Mouse (Mus musculus) cerebellum, adult 11-12 months (tissue): ENCODE data around the gene Zfp800.
A peak's percentile ranks its signal among the peaks of the same experiment; 100 is the strongest.

Experiments
- DNase-seq: peaks from one replicate; pipeline ENCODE4 v3.0.0; 2022

The Zfp800 gene

DNA sequence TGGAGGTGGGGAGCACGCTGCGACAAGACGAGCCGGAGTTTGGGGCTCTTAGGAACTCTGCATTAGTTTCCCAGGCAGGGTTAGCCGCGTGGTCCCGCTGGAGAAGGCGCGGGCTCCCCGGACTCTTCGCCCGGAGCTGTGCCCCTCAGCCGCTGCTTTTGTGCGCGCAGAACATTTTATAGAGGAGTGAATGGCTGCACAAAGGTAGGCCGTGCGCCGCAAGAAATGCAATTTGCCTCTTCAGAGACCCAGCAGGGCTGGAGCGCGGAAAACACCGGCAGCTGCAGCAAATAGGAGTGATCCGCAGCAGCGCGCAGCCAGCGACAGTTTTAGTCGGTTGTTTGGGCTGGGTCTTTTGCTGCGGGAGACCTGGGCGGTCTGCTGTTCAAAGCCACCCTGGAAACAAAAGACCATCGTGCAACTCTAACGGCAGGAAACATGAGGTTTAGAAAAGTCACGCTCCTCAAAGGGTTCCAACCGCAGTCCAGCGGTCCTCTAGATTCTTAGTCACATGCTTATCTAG is at the start of gene Zfp800:
Gene Zfp800 (minus strand): TSS at position 325 of the 523 bp plus-strand sequence.
- DNase-seq: no peak

DNA sequence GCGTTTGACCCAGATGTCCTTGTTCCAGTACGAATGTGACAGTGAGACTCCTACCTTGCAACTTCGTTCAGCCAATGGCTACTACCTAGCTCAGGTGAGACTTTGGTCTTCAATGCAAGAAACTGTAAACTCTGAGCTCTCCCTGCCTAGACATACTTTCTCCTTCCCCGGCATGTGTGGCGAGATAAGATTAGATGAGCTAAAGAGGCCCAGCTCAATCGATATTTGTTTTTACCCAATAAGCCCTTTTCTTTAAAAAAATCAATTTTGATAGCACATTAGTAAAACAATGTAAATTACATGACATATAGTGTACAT is 33.7 kb upstream of the Zfp800 start:
- DNase-seq: no peak

DNA sequence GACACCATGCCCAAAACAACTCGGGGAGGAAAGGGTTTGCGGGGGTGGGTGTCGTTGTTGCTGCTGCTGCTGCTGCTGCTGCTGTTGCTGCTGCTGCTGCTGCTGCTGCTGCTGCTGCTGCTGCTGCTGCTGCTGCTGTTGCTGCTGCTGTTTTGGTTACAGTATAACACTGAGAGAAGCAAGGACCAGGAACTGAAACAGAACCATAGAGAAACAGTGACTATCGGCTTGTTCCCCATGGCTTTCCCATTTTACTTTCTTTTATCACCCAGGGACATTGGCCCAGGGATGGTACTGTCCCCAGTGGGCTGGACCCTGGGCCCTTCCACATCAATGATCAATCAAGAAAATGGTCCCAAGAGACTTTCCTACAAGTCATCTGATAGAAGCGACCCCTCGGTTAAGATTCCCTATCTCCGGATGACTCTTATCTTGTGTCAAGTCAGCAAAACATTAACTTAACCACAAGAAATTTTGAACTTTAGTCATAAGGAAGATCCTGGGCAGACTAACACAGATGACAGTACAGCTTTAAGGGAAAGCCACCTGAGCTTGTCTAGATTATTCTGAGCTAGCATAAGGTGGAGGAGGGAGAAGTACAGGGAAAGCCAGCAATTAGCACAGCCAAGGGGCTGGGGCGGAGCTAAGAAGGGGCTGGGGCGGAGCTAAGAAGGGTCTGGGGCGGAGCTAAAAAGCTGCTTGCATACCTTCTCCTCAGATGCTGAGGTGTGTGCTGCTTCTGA is 33.2 kb upstream of the Zfp800 start:
- no peak for DNase-seq

DNA sequence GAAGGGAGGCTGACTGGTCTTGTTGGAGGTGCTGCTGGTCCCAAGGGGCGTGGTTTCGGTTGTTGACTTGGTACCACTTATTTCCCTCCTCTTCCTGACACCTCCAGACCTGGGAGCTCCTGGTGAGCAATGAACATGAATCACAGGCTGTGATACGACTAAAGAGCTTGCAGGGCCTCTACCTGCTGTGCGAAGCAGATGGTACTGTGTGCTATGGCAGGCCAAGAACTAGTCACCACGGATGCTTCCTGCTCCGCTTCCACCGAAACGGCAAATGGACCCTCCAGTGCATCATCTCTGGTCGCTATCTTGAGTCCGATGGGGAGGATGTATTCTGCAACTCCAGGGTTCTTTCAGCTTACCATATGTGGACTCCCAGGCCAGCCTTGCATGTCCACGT is 32.1 kb upstream of the Zfp800 start:
- peak; percentile 66 for DNase-seq

DNA sequence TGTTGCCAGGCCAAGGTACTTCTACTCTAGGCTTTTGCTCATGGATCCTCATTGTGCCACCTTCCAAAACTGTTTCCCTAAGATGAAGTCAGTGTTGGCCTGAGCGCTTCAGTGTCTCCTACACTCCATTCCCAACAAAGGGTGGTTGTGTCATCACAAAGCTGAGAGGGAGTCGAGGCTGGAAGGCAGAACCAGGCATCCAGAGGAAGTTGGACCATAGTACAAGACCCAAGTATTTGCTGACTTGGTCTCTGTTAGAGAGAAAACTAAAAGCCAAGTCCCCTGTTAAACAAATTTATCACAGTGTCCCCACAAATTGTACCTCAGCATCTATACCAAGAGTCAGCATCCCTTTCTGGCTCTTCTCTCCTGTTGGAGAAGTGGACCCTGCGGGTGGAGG is 30.5 kb upstream of the Zfp800 start, which contains the start of gene Gcc1:
Gene Gcc1 (minus strand): TSS at position 101 of the 400 bp plus-strand sequence.
- no peak for DNase-seq

DNA sequence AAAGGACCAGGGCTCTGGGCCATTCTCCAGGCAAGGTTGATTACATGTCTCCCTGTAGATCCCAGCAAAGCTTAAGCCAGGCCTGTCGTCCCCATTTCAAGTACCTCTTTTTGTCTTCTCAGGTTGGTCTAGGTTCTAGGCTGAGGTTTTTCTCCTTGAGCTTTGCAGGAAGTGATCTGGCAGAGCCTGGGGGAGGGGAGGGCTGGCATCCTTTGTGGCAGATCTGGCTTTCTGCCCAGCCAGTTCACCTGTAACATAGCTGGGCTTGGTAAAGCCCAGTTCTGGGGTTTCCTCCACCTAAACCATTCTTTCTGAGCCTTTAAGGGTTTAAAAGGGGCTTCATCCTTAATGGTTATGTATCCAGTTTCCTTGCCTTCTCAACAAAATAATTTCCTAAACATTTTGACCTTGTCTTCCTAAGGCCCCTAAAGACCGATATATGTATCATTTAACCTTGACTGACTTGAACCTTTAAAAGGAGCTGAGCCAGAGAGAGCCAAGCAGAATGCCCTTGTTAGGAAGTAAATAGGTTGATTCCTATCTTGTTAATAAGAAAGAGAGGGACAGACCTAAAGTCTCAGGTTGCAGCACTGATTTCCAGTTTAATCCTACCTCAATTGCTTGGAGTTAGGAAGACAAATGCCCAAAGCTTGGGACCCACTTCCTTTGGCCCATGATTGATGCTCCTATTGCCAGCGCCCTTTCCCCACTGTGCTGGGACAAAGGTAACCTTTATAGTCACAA is 29.5 kb upstream of the Zfp800 start, which contains the start of gene Fscn3:
Gene Fscn3 (plus strand): TSS at position 694 of the 744 bp plus-strand sequence.
- peak; percentile 29 for DNase-seq

DNA sequence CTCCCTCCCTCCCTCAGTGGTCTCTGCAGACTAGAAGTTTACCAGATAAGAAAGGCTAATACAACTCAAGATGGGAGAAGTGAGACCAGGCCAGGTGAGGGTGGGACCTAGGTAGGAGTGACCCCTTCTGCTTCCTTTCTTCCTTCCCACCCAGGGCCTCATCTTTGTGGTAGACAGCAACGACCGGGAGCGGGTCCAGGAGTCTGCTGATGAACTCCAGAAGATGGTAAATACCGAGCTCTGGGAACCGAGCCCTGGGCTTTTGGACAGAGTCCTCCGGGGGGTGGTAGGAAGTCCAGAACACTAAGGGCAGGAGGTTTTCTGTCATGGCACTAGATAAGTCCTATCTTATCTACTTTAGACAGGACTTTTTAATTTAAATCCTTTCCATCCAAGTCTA is 27.2 kb upstream of the Zfp800 start:
- peak; percentile 44 for DNase-seq

DNA sequence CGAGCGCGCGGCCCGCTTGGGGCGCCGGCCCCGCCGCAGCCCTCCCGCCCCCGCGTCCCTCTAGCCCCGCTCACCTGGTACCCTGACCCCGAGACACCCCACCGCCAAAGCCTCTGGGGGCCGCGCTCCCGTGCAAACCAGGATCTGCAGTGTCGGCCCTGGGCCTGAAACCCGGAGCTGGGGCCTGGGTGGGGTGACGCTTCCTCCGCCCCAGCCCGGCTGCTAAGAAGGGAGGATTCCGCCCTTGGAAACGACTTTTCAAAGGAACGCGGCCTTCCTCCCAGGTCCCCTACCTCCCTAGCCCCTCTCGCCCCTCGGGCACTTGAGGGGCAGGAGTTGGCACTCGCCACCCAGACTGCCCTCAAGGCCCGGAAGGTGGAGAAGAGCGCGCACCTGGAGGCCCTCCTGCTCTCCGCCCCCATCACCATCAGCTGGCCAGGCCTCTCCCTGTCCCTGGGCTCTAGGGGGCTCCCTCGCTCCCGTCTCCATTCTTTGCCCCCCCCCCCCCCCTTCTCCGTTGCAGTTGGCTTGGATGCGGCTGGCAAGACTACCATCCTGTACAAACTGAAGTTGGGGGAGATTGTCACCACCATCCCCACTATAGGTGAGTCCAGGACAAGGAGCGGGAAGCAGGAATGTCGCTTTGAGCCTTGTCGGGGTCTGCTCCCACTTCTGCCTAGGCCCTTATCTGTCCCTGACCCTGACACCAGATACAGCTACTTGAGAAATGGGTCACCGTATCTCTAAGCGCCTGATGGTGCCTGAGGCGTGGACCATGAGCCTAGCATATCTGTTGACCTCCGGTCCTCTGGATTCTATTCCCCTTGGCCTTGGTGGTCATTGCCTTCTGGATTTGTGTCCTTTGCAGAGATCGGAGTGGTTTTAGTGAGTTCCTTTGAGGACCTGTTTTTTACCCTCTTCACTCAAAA is 26.2 kb upstream of the Zfp800 start:
- peak; percentile 82 for DNase-seq

DNA sequence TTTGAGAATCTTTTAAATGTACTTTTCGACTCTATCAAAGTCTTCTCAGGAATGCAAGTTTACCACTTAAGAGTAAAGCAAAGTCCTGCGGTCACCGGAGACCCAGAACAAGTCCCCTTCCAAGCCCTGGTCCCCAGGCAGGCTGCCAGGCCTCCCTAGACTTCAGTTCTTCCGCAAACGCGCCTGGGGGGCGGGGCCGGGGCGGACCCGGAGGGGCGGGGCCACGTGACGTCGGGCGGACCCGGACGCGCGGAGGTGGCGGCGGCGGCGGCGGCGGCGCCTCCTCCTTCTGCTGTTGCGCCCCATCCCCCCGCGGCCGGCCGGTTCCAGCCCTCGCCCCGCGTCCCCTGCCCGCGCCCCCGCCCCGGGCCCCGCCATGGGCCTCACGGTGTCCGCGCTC is 25.5 kb upstream of the Zfp800 start, which contains the start of gene Arf5:
Gene Arf5 (plus strand): TSS at position 248 of the 400 bp plus-strand sequence.
- DNase-seq: peak; percentile 91

DNA sequence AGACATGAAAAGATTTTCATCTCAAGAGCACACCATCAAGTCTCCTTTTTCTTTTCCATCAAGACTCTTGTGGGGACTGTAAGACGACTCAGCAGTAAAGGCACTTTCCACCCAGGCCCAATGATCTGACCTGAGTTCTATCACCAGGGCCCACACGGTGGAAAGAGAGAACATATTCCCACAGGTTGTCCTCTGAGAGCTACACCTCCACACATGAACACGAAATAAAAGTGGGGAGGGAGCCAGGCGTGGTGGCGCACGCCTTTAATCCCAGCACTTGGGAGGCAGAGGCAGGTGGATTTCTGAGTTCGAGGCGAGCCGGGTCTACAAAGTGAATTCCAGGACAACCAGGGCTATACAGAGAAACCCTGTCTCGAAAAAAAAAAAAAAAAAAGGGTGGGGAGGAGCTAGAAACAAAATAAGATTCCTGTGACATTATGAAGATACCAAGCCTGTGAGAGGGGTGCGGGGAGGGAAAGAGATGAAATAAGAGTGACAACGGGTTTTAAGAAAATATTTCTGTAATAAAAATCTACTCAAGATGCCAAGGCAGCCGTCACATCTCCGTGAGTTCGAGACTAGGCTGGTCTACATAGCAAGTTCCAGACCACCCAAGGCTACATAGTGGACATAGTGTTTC is 25.0 kb upstream of the Zfp800 start:
- DNase-seq: peak; percentile 60

DNA sequence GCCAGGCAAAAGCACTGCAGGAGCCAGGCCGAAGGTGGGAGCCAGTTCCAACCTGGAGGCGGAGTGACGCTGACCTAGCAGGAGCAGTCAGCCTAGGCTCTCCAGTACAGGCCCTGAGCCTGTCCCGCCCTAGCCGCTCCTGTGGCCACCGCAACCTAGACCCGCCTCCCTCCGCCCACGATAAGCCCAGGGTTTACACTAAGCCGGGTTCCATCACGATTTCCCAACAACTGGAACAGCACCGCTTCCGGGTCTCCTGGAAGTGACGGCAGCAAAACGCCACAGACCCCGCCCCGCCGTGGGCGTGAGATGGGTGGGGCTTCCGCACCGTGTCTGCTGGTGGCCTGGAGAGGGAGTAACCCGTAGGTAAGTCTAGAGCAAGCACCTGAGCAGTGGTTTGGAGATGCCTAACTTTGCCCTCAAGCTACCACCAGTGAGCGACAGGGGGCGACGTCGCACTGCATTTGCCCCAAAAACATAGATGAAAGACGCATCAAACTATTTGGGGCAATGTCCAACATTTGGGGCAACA is 23.7 kb upstream of the Zfp800 start:
- DNase-seq: peak; percentile 95

DNA sequence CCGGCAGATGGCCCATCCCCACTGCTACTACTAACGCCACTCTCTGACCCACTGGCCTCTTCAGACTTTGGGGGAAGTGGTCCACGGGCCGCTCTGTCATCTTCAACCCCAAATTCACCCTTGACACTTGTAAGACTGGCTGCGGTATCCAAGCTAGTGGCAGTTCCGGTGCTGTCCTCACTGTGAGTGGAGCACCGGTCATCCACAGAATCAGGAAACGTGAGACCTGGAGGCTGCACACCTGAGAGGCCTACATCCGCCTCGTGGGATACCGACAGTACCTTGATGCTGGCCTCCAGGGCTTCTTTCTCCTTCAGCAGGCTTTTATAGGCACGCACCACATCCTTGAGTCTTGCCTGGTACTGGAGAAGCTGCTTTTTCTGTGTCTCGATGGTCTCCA is 23.1 kb upstream of the Zfp800 start:
- DNase-seq: no peak

DNA sequence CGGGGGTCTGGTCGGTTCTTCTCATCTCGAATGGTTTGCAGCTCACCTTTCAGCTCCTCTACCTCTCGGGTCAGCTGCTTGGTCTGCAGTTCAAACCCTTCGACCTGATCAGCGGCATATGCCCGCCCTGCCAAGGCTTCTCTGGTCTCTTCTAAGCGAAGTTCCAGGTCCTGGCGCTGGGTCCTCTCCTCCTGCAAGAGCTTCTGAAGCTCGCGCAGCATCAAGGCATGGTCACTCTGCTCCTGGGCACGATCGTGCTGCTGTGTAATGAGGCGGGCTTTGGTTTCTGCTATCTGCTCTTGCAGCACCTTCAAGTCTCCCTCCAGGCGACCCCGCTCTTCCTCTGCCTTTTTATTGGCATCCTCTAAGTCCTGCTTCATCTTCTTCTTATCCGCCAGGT is 22.6 kb upstream of the Zfp800 start:
- no peak for DNase-seq

DNA sequence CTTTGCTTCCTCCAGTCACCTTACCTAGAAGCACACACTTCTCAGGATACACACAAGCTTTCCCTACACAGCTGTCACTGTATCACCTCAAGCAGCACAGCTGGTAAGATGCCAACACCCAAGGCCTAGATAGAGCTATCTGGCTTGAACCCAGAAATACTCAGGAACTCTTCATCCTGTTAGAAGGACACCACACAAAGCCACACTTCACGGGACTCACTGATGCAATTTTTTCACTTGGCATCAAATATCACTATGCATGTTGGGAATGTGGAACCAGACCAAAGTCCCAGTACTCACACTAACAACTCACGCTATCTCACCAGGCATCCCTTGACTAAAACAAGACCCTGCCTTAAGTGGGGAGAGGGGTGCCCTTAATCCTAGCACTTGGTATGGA is 21.9 kb upstream of the Zfp800 start:
- DNase-seq: peak; percentile 23

DNA sequence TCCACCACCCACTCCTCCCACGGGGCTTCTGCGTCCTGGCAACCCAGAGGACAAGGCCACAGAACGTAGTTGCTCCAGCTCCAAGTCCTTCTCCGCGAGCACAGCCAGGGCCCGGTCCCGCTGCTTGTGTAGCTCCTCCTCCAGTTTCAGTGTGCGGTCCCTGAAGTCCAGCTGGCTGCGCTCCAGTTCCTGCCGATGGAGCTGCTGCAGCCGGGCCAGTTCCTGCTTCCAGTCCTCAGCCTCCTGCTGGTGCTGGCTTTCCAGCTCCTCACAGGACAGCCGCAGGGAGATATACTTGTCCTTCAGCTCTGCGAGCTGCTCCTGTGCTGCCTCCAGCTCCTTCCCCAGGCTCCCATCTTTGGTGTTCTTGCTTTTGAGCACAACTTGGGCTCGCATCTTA is 20.6 kb upstream of the Zfp800 start:
- peak; percentile 90 for DNase-seq

DNA sequence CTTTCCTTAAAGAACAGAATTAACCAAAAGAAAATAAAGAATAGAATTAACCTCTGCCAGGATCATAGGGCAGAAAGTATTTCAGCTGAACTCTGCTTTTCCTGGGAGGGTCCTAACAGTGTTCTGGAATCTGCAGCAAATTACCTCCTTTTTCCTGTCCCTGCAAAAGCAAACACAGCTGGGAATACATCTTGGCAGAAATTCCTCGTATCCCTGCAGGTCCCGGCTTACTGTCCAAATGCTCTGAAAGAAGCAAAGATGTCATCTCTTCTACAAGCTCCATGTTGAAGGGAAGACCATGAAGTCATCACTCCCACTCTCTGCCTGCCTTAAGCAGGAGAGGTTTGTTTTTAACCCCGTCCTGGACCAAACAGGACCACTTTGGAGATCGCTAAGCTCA is 19.2 kb upstream of the Zfp800 start:
- no peak for DNase-seq

DNA sequence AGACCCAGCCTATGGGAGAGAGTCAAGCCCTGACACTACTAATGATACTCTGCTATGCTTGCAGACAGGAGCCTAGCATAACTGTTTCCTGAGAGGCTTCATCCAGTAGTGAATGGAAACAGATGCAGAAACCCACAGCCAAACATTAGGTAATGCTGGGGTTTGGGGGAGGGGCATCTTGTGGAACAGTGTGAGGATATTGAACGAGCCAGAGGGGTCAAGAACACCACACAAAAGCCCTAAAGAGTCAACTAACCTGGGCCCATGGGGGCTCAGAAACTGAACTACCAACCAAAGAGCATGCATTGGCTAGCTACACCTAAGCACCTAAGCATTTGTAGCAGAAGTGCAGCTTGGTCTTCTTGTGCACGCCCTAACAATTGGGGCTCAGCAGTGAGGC is 13.4 kb upstream of the Zfp800 start:
- DNase-seq: no peak

DNA sequence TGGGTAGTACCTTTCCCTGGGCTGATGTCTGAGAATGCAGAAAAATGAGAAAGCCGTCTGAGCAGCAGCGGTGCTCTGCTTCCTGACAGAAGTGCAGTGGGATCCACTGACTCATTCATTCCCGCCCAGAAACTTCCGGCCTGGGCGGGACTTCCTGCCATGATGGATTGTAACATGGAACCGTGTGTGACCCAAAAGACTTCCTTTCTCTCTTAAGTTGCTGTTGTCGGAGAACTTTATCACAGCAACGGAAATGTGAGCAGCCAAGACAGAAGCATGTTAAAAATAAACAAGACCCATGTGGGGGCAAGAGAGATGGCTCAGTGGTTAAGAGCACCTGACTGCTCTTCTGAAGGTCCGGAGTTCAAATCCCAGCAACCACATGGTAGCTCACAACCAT is 12.2 kb upstream of the Zfp800 start:
- DNase-seq: no peak

DNA sequence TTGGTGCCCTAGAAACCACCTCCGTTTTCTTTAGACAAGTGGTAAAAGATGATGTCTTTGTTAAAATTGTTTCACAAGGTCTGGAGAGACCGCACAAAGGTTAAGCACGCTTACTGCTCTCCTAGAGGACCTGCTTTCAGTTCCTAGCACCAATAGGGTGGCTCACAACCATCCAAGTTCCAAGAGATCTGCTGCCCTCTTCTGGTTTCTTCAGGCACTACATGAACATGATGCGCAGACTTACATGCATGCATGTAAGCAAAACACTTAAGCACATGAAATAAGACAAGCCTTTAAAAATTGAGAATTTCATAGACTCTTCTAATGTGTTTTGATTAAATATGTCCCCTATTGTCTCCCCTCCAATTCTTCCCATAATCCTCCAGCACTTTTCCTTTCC is 2.0 kb upstream of the Zfp800 start:
- no peak for DNase-seq

DNA sequence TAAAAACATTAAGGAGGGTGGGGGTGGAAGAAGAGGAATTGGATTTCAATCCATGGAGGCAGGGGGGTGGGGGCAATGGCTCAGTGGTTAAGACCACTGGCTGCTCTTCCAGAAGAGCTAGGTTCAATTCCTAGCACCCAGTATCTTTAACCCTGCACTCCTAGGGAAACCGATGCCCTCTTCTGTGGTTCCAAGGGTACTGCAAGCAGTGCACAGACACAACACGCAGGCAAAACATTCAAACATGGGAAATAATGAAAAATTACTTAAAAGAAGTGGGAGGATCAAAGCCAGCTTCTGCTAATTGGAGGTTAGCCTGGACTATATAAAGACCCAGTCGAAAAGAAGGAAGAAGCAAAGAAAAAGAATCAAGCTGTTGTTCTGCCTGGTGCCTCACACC is 921 bp upstream of the Zfp800 start:
- no peak for DNase-seq

DNA sequence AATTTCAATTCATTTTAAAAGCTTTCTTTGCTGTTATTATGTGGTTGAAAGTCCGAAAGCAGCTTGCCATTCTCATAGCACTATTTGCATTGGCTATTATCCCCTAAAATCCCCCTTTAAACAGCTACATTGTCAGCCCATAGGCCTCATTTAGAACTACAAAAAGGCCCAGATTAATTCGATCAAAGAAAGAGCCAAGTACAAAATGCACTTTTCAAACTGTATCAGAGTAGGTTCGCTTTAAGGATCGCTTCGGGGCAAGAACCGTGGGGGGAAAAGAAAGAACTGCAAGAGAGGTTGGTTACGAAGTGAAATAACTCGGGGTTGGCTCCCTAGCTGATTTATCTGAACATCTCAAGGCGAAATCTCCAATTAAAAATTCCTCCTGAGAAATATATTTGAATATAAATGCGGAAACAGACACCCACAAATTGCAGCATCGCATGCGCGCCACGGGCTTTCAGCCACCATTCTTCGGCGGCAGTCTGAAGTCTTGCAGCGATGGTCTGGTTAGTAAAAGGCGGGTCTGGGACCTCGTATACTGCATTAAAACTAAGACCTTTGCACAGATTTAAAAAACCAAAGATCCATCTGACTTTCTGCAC is 850 bp downstream of the Zfp800 start:
- DNase-seq: no peak
